Mouse (Mus musculus) right cerebral cortex, adult 18-20 months (tissue): Measurements from ENCODE around the gene P2rx7.

Experiments
- DNase-seq: peaks from one replicate; pipeline ENCODE4 v3.0.0; 2022; ENCODE audit warnings: mixed read lengths

Gene P2rx7

GRCm38 (mm10) chr5:122733881-122734280 lies 90.2 kb downstream of the P2rx7 start:
- DNase-seq: no peak

GRCm38 (mm10) chr5:122735853-122736252 lies 92.1 kb downstream of the P2rx7 start:
- DNase-seq: no peak

DNA sequence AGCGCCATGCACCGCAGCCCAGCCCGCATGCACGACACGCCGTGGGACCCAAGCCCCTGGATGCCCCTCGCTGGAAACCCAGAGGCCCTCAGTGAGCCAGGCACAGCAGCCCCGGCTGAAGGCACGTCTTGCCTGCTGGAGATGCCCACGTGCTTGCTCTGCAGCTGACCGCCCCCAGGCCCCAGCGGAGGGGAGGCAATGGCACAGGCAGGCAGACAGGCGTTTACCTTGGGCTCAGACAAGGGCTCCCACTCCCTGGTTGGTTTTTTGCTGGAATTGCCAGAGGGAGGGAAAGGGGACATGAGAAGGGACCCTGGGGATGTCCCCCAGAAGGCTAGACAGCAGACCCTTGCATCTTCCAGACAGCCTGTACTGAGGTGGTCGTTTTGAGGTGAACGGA lies 93.0 kb downstream of the P2rx7 start:
- no peak for DNase-seq
